Mouse (Mus musculus): ENCODE data around the gene Ros1. TPM values are rescaled to one million over a fixed set of nuclear protein-coding genes. Genes with fewer than 3 reads are reported as not detected.

Gene Ros1
- polyA plus RNA-seq, 1 experiment = not detected

- Histone ChIP-seq H3K27ac (ENCODE audit: insufficient read depth, low read length) (no peak overlapping the region), H3K4me1 (ENCODE audit: control insufficient read depth, insufficient read depth, low read length) (no peaks in the 10 kb centered on the region), H3K4me3 (ENCODE audit: insufficient read depth, low read length) (no peak overlapping the region)
- no peak for TF ChIP-seq POLR2A (IDR thresholded peaks at IDR 0.05; ENCODE audit: extremely low read depth, insufficient read depth, low read length)
- no peak for TF ChIP-seq CTCF (IDR thresholded peaks at IDR 0.05; ENCODE audit: extremely low read depth, insufficient read depth, low read length)
These were observed 169.8 kb downstream of the Ros1 start for GRCm38 (mm10) chr10:52025291-52025690.

GRCm38 (mm10) chr10:52024053-52024410 is 171.0 kb downstream of the Ros1 start:
- Histone ChIP-seq H3K4me3 (ENCODE audit: insufficient read depth, low read length) (no peak overlapping the region), H3K27ac (ENCODE audit: insufficient read depth, low read length) (no peak overlapping the region), H3K4me1 (ENCODE audit: control insufficient read depth, insufficient read depth, low read length) (no peaks in the 10 kb centered on the region)
- no peak for TF ChIP-seq POLR2A (IDR thresholded peaks at IDR 0.05; ENCODE audit: extremely low read depth, insufficient read depth, low read length)
- no peak for TF ChIP-seq CTCF (IDR thresholded peaks at IDR 0.05; ENCODE audit: extremely low read depth, insufficient read depth, low read length)

- Histone ChIP-seq H3K4me1 (ENCODE audit: control insufficient read depth, insufficient read depth, low read length) (no peaks in the 10 kb centered on the region), H3K27ac (ENCODE audit: insufficient read depth, low read length) (no peak overlapping the region), H3K4me3 (ENCODE audit: insufficient read depth, low read length) (no peak overlapping the region)
- no peak for TF ChIP-seq POLR2A (IDR thresholded peaks at IDR 0.05; ENCODE audit: extremely low read depth, insufficient read depth, low read length)
- no peak for TF ChIP-seq CTCF (IDR thresholded peaks at IDR 0.05; ENCODE audit: extremely low read depth, insufficient read depth, low read length)
These were observed 171.6 kb downstream of the Ros1 start for GRCm38 (mm10) chr10:52023213-52024052.

- no peaks in the 10 kb centered on the region for H3K4me1 ChIP-seq (ENCODE audit: control insufficient read depth, insufficient read depth, low read length)
- TF ChIP-seq POLR2A (IDR thresholded peaks at IDR 0.05; ENCODE audit: extremely low read depth, insufficient read depth, low read length) (no peak), CTCF (IDR thresholded peaks at IDR 0.05; ENCODE audit: extremely low read depth, insufficient read depth, low read length) (no peak)
- H3K4me3 ChIP-seq (ENCODE audit: insufficient read depth, low read length) = no peak within 1 kb of the TSS
- no peak within 1 kb of the TSS for H3K27ac ChIP-seq (ENCODE audit: insufficient read depth, low read length)
These were observed 172.4 kb downstream of the Ros1 start, which contains the start of gene Vgll2 for GRCm38 (mm10) chr10:52022413-52023212. Gene Vgll2, plus strand, starts transcription at chr10:52022502.

- no peaks in the 10 kb centered on the region for H3K4me1 ChIP-seq (ENCODE audit: control insufficient read depth, insufficient read depth, low read length)
- no peak overlapping the region for H3K27ac ChIP-seq (ENCODE audit: insufficient read depth, low read length)
- no peak for TF ChIP-seq POLR2A (IDR thresholded peaks at IDR 0.05; ENCODE audit: extremely low read depth, insufficient read depth, low read length)
- TF ChIP-seq CTCF (IDR thresholded peaks at IDR 0.05; ENCODE audit: extremely low read depth, insufficient read depth, low read length) = no peak
- H3K4me3 ChIP-seq (ENCODE audit: insufficient read depth, low read length) = no peak overlapping the region
These were observed 173.2 kb downstream of the Ros1 start for GRCm38 (mm10) chr10:52021736-52022394.

- no peaks in the 10 kb centered on the region for H3K4me1 ChIP-seq (ENCODE audit: control insufficient read depth, insufficient read depth, low read length)
- TF ChIP-seq POLR2A (IDR thresholded peaks at IDR 0.05; ENCODE audit: extremely low read depth, insufficient read depth, low read length) (no peak), CTCF (IDR thresholded peaks at IDR 0.05; ENCODE audit: extremely low read depth, insufficient read depth, low read length) (no peak)
- H3K27ac ChIP-seq (ENCODE audit: insufficient read depth, low read length) = no peak overlapping the region
- no peak overlapping the region for H3K4me3 ChIP-seq (ENCODE audit: insufficient read depth, low read length)
These were observed 173.8 kb downstream of the Ros1 start for GRCm38 (mm10) chr10:52021231-52021630.

- Histone ChIP-seq H3K4me3 (ENCODE audit: insufficient read depth, low read length) (no peak overlapping the region), H3K4me1 (ENCODE audit: control insufficient read depth, insufficient read depth, low read length) (no peaks in the 10 kb centered on the region), H3K27ac (ENCODE audit: insufficient read depth, low read length) (no peak overlapping the region)
- TF ChIP-seq CTCF (IDR thresholded peaks at IDR 0.05; ENCODE audit: extremely low read depth, insufficient read depth, low read length) (no peak), POLR2A (IDR thresholded peaks at IDR 0.05; ENCODE audit: extremely low read depth, insufficient read depth, low read length) (no peak)
These were observed 176.6 kb downstream of the Ros1 start for GRCm38 (mm10) chr10:52018471-52018870.

Other genes with a start within 250 kb of the Ros1 start
- gene Vgll2, start 172.7 kb downstream of the Ros1 start, polyA plus RNA-seq (2012; rRNA removed) = 0.10 and 0.23 TPM in 2 replicates
- 5.7 and 5.9 TPM in 2 replicates for gene Dcbld1, start 38.4 kb upstream of the Ros1 start, polyA plus RNA-seq (2012; rRNA removed)
- not detected in 2 replicates for gene Gm26741, start 163.5 kb upstream of the Ros1 start, polyA plus RNA-seq (2012; rRNA removed)
- 22.8 and 23.8 TPM in 2 replicates for gene Gopc, start 186.9 kb upstream of the Ros1 start, polyA plus RNA-seq (2012; rRNA removed)
- gene Nepn, start 193.7 kb upstream of the Ros1 start, polyA plus RNA-seq (2012; rRNA removed) = 0.08 TPM in 1 of 2 replicates, not detected in the other
- 32.3 and 32.5 TPM in 2 replicates for gene Nus1, start 222.3 kb upstream of the Ros1 start, polyA plus RNA-seq (2012; rRNA removed)

All from cortical plate, adult 2 months (tissue).